Mouse (Mus musculus) embryonic fibroblast, embryonic 13.5 days (primary cell): Measurements from ENCODE around the gene Carnmt1.

Source experiments
- CTCF ChIP-seq: IDR thresholded peaks from 2 replicates; pipeline ENCODE4 v1.5.1; 2011; ENCODE audit warnings: mild to moderate bottlenecking, control low read depth, low read length, moderate library complexity, borderline replicate concordance; ENCODE audit not compliant: insufficient read depth
- POLR2A ChIP-seq: IDR thresholded peaks from 2 replicates; pipeline ENCODE4 v1.6.1; 2011; ENCODE audit warnings: low read depth, mild to moderate bottlenecking, control low read depth, low read length, moderate library complexity

DNA sequence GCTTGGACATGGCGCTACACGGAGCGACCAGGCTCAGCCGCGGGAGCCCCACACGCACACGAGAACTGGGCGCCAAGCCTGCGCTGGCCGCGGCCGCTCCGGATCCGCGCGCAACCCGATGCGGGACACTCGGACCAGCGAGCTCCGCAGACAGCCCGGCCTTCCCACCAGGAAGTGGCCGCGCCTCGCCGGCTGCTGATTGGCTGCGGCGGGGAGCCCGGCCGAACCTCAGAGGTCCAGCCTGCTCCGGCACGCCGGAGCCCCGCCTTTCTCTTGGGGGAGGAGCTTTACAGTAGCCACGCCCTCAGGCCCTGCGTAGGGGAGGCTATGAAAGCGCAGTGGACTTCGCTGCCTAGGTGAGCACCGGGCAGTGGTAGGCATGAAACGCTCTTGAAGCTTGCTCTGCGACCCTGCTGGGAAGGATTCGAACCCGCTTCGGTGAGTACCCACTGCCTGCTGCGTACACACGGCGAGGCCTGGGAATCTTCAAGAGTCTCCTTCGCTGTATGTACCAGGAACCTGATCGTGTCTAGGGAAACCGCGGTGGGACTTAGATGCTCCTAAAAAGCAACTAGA lies 38.8 kb upstream of the Carnmt1 start, which contains the start of the genes Ostf1 and Nmrk1:
- TF ChIP-seq CTCF = no peak
- peak; percentile 83 for TF ChIP-seq POLR2A
